Mouse (Mus musculus) liver, embryonic 12.5 days (tissue): ENCODE measurements around the gene Olfr120. TPM values are rescaled to one million over a fixed set of nuclear protein-coding genes. Genes with fewer than 3 reads are reported as not detected.
"Not testable (repeated sequence)": the region's sequence is repeated elsewhere in the genome, so short reads cannot be mapped to it uniquely, and the experiment has no call there.

Experiments
- ATAC-seq: fragments of 200-750 bp; cut with Nextera tagmentation; 2 replicates; pipeline ENCODE4 v1.8.0; 2017; ENCODE audit warnings: moderate number of reproducible peaks, mild to moderate bottlenecking, moderate library complexity
- H3K27ac ChIP-seq: fragments of 300-500 bp; sonication (generic); 2 replicates; pipeline ENCODE4 v1.5.1; 2016; ENCODE audit warnings: mild to moderate bottlenecking
- H3K27me3 ChIP-seq: fragments of 300-500 bp; sonication (generic); replicated peaks from 2 replicates; pipeline ENCODE4 v1.6.1; 2016; ENCODE audit warnings: mild to moderate bottlenecking, moderate library complexity
- H3K36me3 ChIP-seq: fragments of 300-500 bp; sonication (generic); 2 replicates; pipeline ENCODE4 v1.6.1; 2016; ENCODE audit warnings: mild to moderate bottlenecking, moderate library complexity
- H3K4me1 ChIP-seq: fragments of 300-500 bp; sonication (generic); 2 replicates; pipeline ENCODE4 v1.6.1; 2016
- H3K4me2 ChIP-seq: fragments of 300-500 bp; sonication (generic); 2 replicates; pipeline ENCODE4 v1.6.1; 2016; ENCODE audit warnings: mild to moderate bottlenecking, moderate library complexity
- H3K4me3 ChIP-seq: fragments of 300-500 bp; sonication (generic); 2 replicates; pipeline ENCODE4 v1.5.1; 2016; ENCODE audit warnings: mild to moderate bottlenecking, moderate library complexity
- H3K9ac ChIP-seq: fragments of 300-500 bp; sonication (generic); 2 replicates; pipeline ENCODE4 v1.6.1; 2016; ENCODE audit warnings: mild to moderate bottlenecking, moderate library complexity
- H3K9me3 ChIP-seq: fragments of 300-500 bp; sonication (generic); replicated peaks from 2 replicates; pipeline ENCODE4 v1.6.1; 2016; ENCODE audit warnings: mild to moderate bottlenecking, moderate library complexity
- WGBS: fragments of 180-500 bp; shearing (Covaris S2); methylation state at CpG from one replicate; pipeline ENCODE4 v1.1.7; 2016; ENCODE audit not compliant: insufficient replicate concordance; 5-methylcytosine and 5-hydroxymethylcytosine counted together
- polyA plus RNA-seq: library from polyadenylated mRNA; unstranded; fragments of >200 nt; fragmentation: Nextera tagmentation; extraction: Ambion mirVana; gene quantifications from 2 replicates; pipeline ENCODE4 v1.2.1, GENCODE M21; 2016

Gene Olfr120
- not detected in 2 replicates for polyA plus RNA-seq

- Histone ChIP-seq H3K4me1 (no peaks in the 10 kb centered on the region), H3K27ac (no peak within 1 kb of the TSS), H3K36me3 (no peaks in the 10 kb centered on the region), H3K9ac (no peak within 1 kb of the TSS), H3K4me2 (no peak within 1 kb of the TSS), H3K4me3 (no peak within 1 kb of the TSS), H3K9me3 (no peaks in the 10 kb centered on the region), H3K27me3 (no peaks in the 10 kb centered on the region)
- WGBS, result 37% methylated on average over 1 of the region's 1 CpGs
- no peak for ATAC-seq
These were observed at the start of gene Olfr120 for GRCm38 (mm10) chr17:37721508-37721907. Olfr120 (plus strand) TSS chr17:37721808.

GRCm38 (mm10) chr17:37696264-37696663 is 25.3 kb upstream of the Olfr120 start, which contains the start of gene Olfr119:
Olfr119 (plus strand) TSS chr17:37696564.
- 33% methylated on average over 1 of the region's 1 CpGs for WGBS
- H3K4me3 ChIP-seq, H3K9ac ChIP-seq, H3K27ac ChIP-seq, H3K36me3 ChIP-seq, H3K9me3 ChIP-seq, H3K4me2 ChIP-seq, H3K4me1 ChIP-seq, ATAC-seq, H3K27me3 ChIP-seq: not testable (repeated sequence)

DNA sequence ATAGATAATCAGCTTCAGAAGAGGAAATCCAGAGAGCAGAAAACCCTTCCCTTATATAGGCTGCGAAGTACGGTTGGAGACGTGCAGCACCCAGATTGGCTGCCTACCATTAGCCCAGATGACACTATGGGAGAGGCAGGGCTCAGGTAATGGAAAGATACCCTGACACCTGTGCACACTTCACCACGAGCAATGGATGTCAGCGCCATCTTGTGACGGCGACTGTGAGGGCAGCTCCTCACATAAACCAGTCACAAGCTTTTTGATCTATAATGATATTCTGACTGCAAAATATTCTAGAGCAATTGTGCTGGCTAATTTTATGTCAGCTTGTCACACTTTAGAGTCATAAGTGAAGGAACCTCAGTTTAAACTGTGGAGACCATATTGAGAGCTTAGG is 16.5 kb downstream of the Olfr120 start:
- ATAC-seq, result no peak
- Histone ChIP-seq H3K9me3 (no peaks in the 10 kb centered on the region), H3K27ac (no peak overlapping the region), H3K27me3 (no peaks in the 10 kb centered on the region), H3K4me2 (no peak overlapping the region), H3K4me3 (no peak overlapping the region), H3K9ac (no peak overlapping the region), H3K36me3 (no peaks in the 10 kb centered on the region), H3K4me1 (no peaks in the 10 kb centered on the region)
- WGBS, result 48% methylated on average over 7 of the region's 7 CpGs

DNA sequence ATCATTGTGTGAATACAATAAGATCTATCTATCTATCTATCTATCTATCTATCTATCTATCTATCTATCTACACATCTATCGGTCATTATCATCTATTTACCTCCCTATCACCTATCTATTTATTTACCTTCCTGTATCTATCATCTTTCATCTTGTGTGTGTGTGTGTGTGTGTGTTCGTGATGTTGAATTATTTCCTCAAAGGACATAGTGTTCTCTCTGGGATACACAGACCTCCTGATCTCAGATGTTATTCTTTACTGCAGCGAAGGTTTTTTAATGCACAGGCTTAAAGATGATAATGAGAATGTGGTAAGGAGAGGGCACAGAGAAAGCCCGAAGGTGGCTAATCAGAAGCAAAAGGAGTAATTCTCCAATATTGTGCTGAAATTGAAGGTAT is 46.7 kb downstream of the Olfr120 start, which contains the start of gene Olfr122:
Gene Olfr122, plus strand, starts transcription at position 301 of the 400 bp plus-strand sequence.
- WGBS, result 66% methylated on average over 4 of the region's 4 CpGs

More for the DNA sequence above, 46.7 kb downstream of the Olfr120 start, which contains the start of gene Olfr122:
- no peaks in the 10 kb centered on the region for H3K36me3 ChIP-seq
- no peak within 1 kb of the TSS for H3K4me3 ChIP-seq
- no peaks in the 10 kb centered on the region for H3K4me1 ChIP-seq
- H3K27ac ChIP-seq, result no peak within 1 kb of the TSS
- ATAC-seq, result no peak
- no peaks in the 10 kb centered on the region for H3K9me3 ChIP-seq
- H3K9ac ChIP-seq, result no peak within 1 kb of the TSS
- no peaks in the 10 kb centered on the region for H3K27me3 ChIP-seq
- no peak within 1 kb of the TSS for H3K4me2 ChIP-seq

Other genes with a start within 250 kb of the Olfr120 start
- not detected in 2 replicates for gene H2-M2, start 238.3 kb upstream of the Olfr120 start, polyA plus RNA-seq
- not detected in 2 replicates for gene Olfr110, start 229.3 kb upstream of the Olfr120 start, polyA plus RNA-seq
- gene Olfr111, start 213.8 kb upstream of the Olfr120 start, polyA plus RNA-seq, result not detected in 2 replicates
- not detected in 2 replicates for gene Olfr112, start 152.4 kb upstream of the Olfr120 start, polyA plus RNA-seq
- gene Olfr113, start 144.1 kb upstream of the Olfr120 start, polyA plus RNA-seq, result not detected in 2 replicates
- gene Olfr114, start 129.1 kb upstream of the Olfr120 start, polyA plus RNA-seq, result not detected in 2 replicates
- not detected in 2 replicates for gene Olfr115, start 94.7 kb upstream of the Olfr120 start, polyA plus RNA-seq
- gene Olfr116, start 94.6 kb upstream of the Olfr120 start, polyA plus RNA-seq, result not detected in 2 replicates
- not detected in 2 replicates for gene Olfr117, start 58.0 kb upstream of the Olfr120 start, polyA plus RNA-seq
- gene Olfr118, start 54.8 kb upstream of the Olfr120 start, polyA plus RNA-seq, result not detected in 2 replicates
- gene Olfr119, start 25.2 kb upstream of the Olfr120 start, polyA plus RNA-seq, result not detected in 2 replicates
- gene Olfr121, start 27.0 kb downstream of the Olfr120 start, polyA plus RNA-seq, result not detected in 2 replicates
- not detected in 2 replicates for gene Olfr122, start 46.8 kb downstream of the Olfr120 start, polyA plus RNA-seq
- gene Olfr123, start 71.7 kb downstream of the Olfr120 start, polyA plus RNA-seq, result not detected in 2 replicates
- gene Olfr124, start 78.1 kb downstream of the Olfr120 start, polyA plus RNA-seq, result not detected in 2 replicates
- gene Olfr125, start 111.1 kb downstream of the Olfr120 start, polyA plus RNA-seq, result not detected in 2 replicates
- gene Olfr126, start 125.7 kb downstream of the Olfr120 start, polyA plus RNA-seq, result not detected in 2 replicates
- not detected in 2 replicates for gene Olfr127, start 178.6 kb downstream of the Olfr120 start, polyA plus RNA-seq
- not detected in 2 replicates for gene Olfr128, start 198.7 kb downstream of the Olfr120 start, polyA plus RNA-seq
- not detected in 2 replicates for gene Olfr761, start 231.3 kb downstream of the Olfr120 start, polyA plus RNA-seq